Mouse (Mus musculus) testis, postnatal 10 days (tissue): ENCODE results near the gene Esrrb.

Experiments
- DNase-seq: peaks from one replicate; pipeline ENCODE4 v3.0.0; 2021; ENCODE audit warnings: low spot score

Esrrb gene

DNA sequence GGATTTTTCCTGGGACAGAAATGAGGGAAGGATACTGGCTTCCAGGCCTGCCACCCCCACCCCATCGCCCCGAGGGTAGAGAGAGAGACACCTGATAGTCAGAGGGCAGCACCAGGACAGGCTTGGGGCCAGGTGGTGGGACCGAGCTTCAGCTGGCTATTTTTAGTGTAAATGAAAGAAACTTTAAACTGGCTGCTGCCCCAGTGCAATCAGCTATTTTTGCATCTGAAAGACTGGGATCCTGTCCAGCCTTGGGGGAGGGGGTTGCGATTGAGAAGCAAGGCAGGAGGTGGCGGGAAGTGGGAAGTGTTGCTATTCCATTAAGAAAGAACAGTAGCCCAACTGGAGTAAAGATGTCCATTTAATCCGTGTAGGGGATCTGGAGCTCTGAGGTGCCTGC is 137.8 kb downstream of the Esrrb start:
- peak; percentile 61 for DNase-seq

DNA sequence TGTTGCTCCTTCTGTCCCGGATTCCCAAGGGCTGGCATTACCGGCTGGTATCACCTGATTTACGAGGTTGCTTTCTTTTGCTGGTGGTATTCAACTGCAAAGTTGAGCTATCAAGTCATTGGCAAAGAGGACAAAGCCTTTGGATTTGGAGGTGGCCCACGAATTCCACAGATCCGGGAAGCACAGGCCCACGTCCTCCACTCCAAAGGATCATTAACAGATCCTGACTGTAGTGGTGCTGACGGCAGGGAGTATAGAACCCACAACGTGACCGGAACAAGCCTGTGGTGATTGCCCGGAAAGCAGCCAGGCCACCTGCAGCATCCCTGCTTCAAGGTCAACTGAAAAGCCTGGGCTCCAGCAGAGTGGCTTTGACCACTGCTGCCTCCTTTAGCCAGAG is 140.8 kb downstream of the Esrrb start:
- DNase-seq = no peak

DNA sequence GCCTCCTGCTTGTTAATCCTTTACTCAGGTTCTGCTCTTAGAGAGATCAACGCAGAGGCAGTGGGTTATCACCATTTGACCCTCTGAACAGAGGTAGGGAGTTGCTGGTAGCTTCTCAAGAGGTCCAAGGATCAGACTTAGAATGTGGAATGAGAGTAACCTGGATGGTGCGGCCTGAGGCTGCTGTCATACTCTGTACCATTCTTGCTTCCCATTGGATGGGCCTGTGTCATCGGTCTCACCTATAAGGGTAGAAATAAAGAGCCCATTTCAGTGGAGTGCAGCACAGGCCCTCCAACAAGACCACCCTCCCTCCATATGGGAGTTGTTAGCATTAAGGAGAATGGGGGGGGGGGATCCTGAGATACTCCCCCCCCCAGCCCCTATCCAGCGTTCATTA is 143.0 kb downstream of the Esrrb start:
- no peak for DNase-seq

DNA sequence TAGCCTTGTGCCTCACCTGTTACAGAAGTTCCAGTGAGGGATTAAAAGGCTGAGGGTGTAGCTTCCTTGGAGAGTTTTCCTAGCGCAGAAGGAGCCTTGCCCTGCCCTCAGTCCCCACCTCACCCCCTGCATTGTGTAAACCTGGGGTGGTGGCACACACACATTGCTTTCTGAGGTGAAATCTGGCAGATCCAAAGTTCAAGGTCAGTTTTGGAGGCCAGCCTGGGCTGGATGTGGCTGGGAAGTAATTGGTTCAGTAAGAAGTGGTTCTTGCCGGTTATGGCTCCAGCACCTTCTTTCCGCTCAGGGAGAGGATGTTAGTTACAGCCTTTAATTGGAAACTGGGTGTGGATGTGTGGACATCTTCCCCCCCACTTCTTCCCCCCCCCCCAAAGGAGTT is 143.4 kb downstream of the Esrrb start:
- DNase-seq = no peak

DNA sequence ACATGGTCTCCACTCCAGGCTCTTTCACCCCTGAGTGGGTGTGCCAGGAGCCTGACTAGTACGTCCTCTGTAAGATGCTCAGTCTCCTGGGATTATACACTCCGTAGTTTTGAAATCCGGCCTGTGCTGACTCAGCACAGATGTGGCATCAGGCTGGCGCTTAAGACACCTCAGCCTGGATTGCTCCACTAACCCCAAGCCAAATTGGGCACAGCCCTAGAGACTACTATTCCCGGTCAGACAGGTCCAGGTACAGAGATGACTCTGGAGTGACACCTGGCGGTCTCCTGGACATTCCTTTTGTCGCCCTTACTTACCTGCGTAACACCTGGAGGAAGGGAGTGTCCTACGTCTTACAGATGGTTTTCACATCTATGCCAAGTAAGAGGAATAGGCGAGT is 146.8 kb downstream of the Esrrb start:
- no peak for DNase-seq

DNA sequence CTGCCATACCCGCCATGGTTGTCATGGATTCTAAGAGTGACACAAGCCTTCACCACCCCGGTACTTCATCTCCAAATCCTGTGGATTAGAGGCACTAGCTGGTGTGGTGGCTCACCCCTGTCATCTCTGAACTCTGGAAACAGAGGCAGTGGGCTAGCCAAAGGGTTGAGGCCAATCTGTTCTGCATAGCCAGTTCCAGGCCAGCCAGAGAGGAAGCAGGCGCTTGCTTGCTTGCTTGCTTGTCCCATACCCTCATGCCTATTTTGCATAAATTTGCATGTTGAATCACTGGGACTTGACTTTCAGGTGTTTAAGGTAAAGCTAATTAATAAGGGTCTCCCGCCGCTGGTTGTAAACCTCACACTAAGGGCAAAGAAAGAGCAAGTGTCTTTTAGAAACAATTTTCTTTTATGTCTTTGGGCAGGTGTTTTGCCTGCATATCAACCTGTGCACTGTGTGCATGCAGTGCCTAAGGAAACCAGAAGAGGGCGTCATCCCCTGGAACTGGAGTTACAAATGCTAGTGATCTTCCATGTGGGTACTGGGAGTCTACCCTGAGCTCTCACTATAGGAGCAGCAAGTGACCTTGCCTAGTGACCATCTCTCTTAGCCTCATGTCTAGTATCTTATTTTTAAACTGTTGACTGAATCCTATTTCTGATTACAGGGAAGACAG is 147.5 kb downstream of the Esrrb start:
- DNase-seq = no peak

DNA sequence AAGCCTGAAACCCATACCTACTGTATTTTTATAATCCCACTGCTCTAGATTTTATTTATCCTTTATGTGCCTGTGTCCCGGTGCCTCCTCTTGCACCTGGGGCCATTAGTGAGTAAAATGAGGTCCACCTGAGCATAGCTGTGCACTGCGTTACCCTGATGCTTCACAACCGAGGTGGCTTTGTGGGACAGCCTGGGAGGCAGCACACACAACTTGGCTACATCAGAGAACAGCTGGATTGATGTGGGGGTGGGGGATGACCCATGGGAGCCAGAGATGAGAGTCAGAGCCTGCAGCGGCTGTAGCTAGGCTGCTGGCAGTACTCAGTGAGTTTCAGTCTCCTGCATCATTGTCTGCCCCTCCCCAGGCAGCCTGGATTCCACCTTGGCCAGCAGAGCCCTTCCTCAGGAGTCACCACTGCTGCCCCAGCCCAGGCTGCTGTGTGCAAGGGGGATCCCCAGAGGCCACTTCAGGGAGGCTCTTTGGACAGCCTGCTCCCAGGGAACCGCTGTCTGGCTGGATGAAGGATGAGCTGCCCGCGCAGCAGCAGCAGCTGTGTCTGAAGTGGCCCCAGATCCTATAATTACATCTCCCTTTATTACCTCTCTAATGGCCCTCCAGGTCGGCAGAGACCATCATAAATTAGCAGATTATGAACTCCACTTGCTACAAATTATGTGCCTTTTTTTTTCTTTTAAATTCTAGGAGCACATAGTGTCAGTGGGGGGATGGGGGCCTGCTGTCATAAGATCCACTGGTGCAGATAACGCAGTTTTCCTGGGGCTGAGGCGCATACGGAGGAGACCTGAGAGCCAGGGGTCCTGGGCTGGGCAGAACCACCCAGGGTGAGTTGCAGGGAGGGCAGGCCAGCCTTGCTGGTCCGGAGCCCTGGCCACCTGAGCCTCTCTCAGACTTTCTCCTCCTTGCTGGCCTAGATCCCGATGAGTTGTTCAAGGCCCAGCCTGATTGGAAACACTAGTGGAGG is 148.7 kb downstream of the Esrrb start:
- no peak for DNase-seq

DNA sequence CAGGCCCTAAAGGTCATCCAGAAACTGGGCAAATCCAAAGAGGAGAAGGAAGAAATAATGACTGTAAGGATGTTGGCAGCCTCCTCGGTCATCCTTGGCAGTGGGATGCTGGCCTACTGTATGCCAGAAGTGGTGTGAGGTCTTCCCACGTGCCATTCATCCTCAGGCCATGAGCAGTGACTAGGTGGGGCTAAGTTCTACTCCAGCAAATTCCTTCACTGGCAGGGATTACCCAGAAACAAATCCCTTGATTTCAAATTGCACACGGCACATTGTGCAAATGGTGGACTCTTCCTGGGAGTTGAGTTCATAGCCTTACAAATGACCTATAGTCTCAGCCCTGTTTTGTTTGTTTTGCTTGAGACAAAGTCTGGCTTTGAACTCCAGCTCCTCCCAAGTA is 151.4 kb downstream of the Esrrb start:
- no peak for DNase-seq

DNA sequence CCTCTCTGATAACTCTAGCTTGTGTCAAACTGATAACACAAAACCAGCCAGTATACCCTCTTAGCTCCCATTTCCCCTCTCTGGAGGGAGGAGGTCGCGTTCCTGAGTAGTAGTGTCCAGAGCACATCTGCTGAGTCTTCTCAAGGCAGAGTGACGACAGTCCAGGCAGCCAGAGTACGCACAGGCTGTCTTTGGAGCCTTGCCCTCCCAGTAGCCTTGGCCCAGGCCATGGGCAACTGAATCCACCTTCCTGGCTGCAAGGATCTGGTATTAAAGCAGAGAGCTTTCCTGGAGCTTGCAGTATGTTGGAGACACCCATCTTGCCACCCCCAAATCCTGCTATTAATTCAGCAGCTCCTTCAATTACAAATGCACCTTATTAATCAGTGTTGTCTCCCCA is 152.7 kb downstream of the Esrrb start:
- DNase-seq = no peak

DNA sequence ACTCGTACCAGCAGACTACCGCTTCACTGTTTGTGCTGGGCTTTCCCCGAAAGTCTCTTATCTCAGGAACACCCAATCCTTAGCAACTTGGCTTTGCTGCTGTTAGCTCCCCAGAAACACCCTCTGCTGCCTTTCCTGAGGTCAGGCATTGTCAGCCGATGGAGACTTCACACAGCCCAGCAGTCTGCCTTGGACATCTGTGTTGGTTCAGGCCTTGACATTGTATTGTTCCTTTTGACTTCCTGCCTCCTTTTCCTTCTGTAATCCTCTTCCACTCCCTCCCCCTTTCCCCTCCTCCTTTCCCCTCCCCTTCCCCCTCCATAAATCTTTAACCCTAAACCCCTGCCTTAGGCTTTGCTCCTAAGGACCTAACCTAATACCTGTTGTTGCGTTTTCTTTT is 155.7 kb downstream of the Esrrb start:
- no peak for DNase-seq

DNA sequence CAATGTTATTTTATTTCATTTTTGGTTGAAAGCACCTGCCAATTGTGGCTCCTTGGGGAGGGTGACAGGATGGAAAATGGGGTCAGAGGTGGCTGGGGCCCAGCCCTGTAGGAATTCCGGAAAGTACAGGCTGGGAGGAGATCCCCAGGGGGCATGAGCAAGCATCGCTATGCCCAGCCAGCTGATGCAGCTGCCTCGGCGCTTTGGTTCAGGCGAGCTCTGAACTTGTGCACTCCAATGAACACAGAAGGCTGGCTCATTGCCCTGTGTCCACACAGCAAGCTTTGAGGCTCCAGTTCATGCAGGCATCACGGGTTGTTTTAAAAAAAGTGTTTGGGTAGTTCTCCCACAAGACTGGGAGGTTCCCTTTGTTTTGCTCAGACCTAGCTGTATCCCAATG is 156.8 kb downstream of the Esrrb start:
- no peak for DNase-seq

DNA sequence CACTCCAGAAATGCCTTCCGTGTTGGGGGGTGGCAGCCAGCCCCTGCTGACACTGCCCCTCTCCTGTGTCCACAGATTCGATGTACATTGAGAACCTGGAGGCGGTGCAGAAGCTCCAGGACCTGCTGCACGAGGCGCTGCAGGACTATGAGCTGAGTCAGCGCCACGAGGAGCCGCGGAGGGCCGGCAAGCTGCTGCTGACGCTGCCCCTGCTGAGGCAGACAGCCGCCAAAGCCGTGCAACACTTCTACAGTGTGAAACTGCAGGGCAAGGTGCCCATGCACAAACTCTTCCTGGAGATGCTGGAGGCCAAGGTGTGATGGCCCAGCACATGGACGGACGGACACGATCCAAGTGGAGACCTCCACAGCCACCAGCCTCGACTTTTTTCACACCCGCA is 157.8 kb downstream of the Esrrb start:
- DNase-seq = no peak

DNA sequence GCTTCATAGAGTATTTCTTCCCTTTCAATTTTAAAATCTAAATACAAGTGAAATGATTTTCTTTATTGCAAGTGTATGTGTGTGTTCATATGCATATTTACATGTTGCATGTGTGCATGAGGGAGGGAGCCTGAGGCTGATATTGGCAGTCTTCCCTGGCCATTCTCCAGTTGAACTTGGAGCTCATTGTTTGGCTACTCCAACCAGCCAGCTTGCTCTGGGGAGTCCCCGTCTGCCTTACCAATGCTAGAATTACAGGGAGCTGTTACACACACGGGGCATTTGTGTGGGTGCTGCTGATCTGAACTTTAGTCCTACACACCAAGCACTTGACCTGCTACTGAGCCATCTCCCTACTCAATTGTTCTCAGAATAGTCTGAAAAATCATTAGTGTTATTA is 173.4 kb downstream of the Esrrb start:
- DNase-seq = no peak

DNA sequence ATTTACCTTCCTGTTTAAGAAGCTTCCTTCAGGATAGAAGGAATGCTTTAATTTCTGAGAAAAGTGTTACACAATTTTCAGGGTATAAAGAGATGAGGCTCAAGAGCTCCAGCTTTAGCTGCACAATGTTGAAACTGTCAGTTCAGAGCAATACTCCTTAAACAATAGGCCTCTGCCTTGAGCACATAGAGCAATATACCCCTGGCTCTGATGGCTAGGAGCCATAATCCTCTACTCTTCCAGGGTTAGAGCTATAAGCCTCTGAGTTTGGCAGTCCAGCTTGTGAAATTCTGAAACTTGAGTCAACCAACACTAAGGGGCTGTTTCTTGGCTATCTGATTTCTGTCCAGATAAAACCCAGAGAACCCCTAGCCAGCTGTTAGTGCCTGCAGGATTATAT is 176.9 kb downstream of the Esrrb start:
- DNase-seq = no peak

DNA sequence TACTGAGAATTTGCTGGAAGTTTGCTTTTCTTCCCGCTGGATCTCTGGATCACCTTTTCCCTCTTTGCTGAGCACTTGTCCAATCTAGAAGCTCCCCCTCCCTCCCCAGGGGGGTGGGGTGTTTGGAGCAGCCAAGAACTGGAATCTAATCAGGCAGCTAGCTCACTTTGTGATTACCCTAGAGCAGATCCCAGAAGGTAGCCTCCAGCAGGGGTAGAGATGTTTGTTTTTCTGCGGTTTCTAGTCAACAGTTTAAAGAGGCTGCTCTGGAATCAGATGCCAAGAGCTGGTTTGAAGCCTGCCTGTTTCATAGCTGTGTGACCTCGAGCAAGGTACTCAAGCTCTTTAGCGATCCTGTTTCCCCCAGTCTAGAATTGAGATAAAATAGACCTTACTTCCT is 177.8 kb downstream of the Esrrb start:
- no peak for DNase-seq

DNA sequence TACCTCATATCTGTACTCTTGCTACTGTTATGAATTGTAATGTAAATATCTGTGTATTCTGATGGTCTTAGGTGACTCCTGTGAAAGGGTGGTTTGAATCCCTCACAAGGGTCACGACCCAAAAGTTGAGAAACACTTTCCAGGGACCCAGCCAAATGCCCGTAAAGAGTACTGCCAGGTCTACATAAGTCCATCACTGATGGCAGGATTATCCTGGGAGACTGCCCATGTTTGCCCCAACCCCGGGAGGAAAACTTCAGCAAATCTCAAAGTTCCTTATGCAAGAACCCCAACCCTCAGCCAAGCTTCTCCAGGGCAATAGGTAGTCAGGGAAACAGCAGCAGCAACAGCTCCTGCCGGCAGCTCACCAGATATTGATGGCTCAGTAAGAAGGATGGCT is 178.6 kb downstream of the Esrrb start:
- no peak for DNase-seq

DNA sequence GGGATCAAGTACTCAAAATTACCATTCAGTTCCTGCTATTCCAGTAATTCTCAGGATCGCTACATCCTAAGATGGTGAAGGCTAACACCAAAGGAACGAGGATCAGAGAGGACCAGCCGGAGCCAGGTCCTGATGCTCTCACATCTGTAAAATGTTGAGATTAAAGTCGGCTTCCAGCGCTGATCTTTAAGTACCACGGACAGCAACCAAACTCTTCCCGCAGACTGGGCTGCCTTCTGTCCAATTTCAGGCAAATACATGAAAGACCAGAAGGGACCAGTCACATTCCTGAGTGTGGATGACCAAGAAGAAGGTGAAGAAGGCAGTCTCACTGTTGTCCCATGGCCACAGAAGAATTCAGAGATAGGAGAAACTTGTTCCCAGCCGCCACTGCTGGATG is 186.9 kb downstream of the Esrrb start:
- DNase-seq = peak; percentile 52

DNA sequence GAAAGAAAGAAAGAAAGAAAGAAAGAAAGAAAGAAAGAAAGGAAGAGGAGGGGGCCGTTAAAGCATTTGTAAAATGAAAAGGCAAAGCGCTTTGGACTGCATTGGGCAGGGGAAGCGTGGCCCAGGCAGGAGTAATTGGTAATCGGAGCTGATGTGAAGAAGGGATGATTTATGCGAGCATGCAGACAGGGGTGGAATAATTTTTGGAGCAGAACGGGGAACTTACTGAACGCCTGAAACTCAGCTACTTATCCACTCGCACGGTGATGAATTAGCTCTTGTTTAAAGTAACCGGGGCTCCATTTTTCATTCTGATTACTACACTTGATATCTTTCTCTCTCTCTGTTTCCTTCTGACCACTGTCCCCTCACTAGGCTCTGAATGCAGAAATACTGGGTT is 192.1 kb downstream of the Esrrb start:
- no peak for DNase-seq

DNA sequence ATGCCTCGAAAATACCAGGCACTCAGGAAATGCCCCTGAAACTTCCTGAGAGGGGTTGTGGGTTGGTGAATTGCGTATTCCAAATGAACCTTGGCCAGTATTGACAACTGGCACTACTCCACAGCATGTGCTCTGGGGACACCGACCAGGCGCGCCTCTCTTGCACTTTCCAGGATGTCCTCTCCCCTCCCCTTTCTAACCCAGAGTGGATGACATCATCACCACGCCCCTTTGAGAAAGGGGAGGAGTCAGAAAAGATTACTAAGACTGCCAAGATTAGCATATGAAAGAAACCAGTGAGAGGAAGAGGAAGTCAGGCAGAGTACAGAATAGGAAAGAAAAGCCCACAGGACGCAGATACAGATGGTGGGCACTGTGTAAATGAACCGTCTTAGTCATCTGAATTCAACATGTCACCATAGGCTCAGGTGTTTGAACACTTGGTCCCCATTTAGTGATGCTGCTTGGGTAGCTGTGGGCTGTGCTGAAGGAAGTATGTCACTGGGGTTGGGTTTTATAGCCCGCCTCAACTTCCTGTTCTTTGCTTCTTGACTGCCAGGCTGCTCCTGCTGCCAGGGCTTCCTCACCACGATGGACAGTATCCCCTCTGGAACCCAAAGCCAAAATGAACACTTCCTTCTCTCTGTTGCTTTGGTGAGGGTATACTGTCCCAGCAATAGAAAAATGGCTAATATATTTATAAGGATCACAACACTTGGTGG is 196.0 kb downstream of the Esrrb start:
- no peak for DNase-seq

DNA sequence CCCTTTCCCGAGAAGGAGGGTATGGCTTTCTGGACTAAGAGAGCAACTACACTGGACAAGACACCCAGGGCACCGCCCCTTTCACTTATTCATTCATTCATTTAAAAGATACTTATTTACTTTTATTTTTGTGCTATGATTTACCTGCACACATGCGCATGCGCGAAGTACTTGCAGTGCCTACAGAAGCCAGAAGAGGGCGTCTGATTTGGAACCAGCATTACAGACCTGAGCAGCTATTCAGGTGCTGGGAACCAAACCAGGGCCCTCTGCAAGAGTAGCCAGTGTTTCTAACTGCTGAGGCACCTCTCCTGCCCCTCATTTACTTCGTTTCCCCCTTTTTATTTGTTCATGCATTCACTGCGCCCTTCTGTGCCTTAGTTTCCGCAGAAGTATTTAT is 198.0 kb downstream of the Esrrb start:
- DNase-seq = peak; percentile 51

DNA sequence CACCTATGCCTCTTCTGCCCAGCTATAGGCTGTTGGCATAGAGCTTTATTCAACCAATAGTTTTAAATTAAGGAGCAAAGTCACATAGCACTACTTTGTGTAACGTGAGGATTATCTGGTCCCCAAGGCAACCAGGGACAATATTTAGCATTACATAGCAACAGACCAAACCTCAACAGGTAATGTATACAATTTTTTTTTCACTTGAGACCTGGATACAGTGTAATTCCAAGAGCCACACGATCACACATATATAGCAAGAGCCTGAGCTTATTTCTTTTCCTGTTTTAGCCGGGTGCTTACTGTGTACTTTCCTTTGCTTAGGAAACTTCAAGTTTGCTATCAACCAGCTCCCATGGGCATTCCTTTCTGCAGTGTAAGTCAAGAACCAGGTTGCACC is 201.8 kb downstream of the Esrrb start:
- DNase-seq = no peak

DNA sequence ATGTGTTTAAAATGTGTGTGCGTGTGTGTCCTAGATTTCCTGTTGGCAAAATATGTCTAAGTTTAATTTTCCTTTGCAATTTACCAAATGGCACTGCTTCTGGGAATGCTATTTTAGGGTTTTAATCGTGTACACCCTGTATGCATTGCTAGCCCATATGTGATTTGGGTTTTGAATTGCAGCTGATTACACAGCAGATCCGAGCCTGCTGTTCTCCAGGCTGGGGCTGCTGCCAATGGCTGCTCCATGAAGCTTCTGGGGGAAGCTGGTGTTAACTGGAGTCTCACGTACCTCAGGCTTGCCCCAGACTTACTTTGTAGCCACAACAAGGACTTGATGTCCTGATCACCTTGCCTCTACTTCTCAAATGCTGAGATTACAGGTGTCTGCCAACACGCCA is 205.1 kb downstream of the Esrrb start:
- DNase-seq = no peak
